Mouse (Mus musculus) splenic B cell, adult 2 months (primary cell): ENCODE measurements around the gene C4bp.
A peak's percentile ranks its signal among the peaks of the same experiment; 100 is the strongest.

Experiments used
- DNase-seq: peaks from one replicate; pipeline ENCODE4 v3.0.0-alpha.2; 2011; ENCODE audit warnings: low read depth, low spot score
- H3K27me3 ChIP-seq: 2 replicates; pipeline ENCODE4 v1.6.1; 2012; ENCODE audit warnings: mild to moderate bottlenecking, low read length, moderate library complexity, mixed read lengths; ENCODE audit not compliant: control insufficient read depth, poor library complexity, insufficient read depth, severe bottlenecking
- H3K36me3 ChIP-seq: 2 replicates; pipeline ENCODE4 v1.6.1; 2012; ENCODE audit warnings: mild to moderate bottlenecking, low read length, moderate library complexity, mixed read lengths; ENCODE audit not compliant: control insufficient read depth, poor library complexity, insufficient read depth, severe bottlenecking

C4bp gene

GRCm38 (mm10) chr1:130633761-130634410 is 27.5 kb downstream of the C4bp start:
- H3K27me3 ChIP-seq: no peaks in the 10 kb centered on the region
- peak; percentile 90 for DNase-seq
- no peaks in the 10 kb centered on the region for H3K36me3 ChIP-seq

DNA sequence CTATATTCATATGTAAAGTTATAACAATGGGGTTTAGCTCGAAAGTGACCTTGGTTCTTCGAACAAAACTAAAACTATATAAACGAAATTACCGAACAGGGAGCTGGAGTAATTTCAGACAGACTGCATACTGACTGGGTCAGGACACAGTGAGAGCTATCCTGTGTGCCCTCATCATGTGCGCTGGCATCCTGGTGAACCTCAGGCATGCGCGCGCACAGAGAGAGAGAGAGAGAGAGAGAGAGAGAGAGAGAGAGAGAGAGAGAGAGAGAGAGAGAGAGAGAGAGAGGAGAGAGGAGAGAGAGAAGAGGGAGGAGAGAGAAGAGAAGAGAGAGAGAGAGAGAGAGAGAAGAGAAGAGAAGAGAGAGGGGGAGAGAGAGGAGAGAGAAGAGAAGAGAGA is 28.1 kb downstream of the C4bp start:
- DNase-seq: no peak
- Histone ChIP-seq H3K27me3 (no peaks in the 10 kb centered on the region), H3K36me3 (no peaks in the 10 kb centered on the region)

- Histone ChIP-seq H3K27me3 (no peaks in the 10 kb centered on the region), H3K36me3 (no peaks in the 10 kb centered on the region)
- no peak for DNase-seq
Measured at GRCm38 (mm10) chr1:130629521-130629920, 31.9 kb downstream of the C4bp start, which contains the start of gene Zp3r. Gene Zp3r (minus strand): TSS chr1:130629621.

GRCm38 (mm10) chr1:130596291-130596690 is 65.1 kb downstream of the C4bp start:
- no peak for DNase-seq
- Histone ChIP-seq H3K27me3 (no peaks in the 10 kb centered on the region), H3K36me3 (no peaks in the 10 kb centered on the region)

GRCm38 (mm10) chr1:130588659-130589058 is 72.8 kb downstream of the C4bp start:
- no peak for DNase-seq
- no peaks in the 10 kb centered on the region for H3K36me3 ChIP-seq

More at GRCm38 (mm10) chr1:130588659-130589058, 72.8 kb downstream of the C4bp start:
- no peaks in the 10 kb centered on the region for H3K27me3 ChIP-seq
